Mouse (Mus musculus) megakaryocyte, embryonic 14.5 days (primary cell): ENCODE measurements at regions not wholly inside any gene's neighbourhood (a gene's known extent, or its start where the extent isn't known, plus 50 kb on each side); places are given as distances from the start of the nearest gene placed in this dataset.

Experiments
- FLI1 ChIP-seq: IDR thresholded peaks from 2 replicates; pipeline ENCODE4 v1.6.1; 2012; ENCODE audit warnings: low read length, inconsistent platforms, mixed read lengths
- GATA1 ChIP-seq: IDR thresholded peaks from 3 replicates; pipeline ENCODE4 v1.6.1; 2012; ENCODE audit warnings: mixed read lengths, low read length, inconsistent platforms, borderline replicate concordance

- TF ChIP-seq GATA1 (no peak), FLI1 (no peak)
Measured at GRCm38 (mm10) chr12:39621266-39621665, 416.6 kb downstream of the Arl4a start.
